Comparison of ENCODE assay signal across 8 mouse cellular contexts in the genomic region with DNA sequence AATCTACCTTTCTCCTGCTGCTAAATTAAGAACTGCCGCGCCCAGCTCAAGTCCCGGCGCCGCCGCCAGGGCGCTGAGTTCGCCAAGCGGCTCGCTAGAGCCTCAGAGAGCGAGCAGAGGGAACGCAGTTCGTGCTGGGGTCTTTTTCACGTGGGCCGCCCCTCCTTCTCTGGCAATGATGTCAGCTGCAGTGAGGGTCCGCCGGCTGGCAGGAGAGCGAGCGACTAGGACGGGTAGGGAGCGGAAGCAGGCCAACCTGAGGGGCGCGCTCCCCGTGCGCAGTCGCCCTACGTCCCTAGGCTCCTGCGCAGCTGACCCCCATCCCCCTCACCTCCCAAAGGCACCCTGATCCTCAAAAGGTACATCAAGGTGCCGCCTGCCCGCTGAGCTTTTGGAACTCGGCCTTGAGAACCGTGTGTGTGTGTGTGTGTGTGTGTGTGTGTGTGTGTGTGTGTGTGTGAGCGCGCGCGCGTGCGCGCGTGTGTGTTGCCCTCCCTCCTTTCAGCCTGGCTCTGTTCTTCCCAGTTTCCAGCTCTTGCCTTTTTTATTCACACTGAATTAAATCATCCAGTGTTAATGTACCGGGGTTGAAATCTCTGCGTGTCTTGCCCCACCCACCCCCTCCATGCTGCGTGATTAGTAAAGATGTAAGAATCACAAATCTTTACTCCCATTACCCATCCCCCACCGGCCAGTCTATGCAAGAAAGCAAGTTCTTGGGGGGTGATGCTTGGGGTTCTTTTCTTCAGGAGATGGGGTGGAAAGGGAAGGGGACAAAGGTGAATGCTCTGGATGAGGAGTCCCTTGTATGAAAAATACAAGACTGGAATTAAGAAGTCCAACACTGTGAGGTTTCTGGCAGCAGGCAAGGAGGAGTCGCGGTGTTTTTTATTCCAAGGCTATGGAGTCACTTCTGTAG. TPM values are rescaled to one million over a fixed set of nuclear protein-coding genes. Genes with fewer than 3 reads are reported as not detected.
DNase-seq lines count a peak whose midpoint lies in the region; ATAC-seq lines count a peak whose summit lies in the region.

No protein-coding gene starts in this region.

- peak overlapping the region; percentile 77 for H3K4me2 ChIP-seq in heart, embryonic 15.5 days
- peak overlapping the region; percentile 69 for H3K4me2 ChIP-seq in neural tube, embryonic 14.5 days (ENCODE audit: low read depth, low read length)

- H3K27ac ChIP-seq in heart, embryonic 15.5 days: peak overlapping the region; percentile 31; the same call in 1 of the 2 replicates
- H3K27ac ChIP-seq in neural tube, embryonic 14.5 days (ENCODE audit: low read depth, low read length): peak overlapping the region; percentile 10; the same call in 1 of the 2 replicates

- no peaks in the 10 kb centered on the region for H3K9me3 ChIP-seq in heart, embryonic 15.5 days (replicated peaks)
- no peaks in the 10 kb centered on the region for H3K9me3 ChIP-seq in neural tube, embryonic 14.5 days (ENCODE audit: control insufficient read depth, low read length)

- ATAC-seq in heart, embryonic 15.5 days (replicated peaks; ENCODE audit: insufficient number of reproducible peaks, insufficient read depth, low FRiP score, low read depth): peak; percentile 50
- peak; percentile 86 for ATAC-seq in neural tube, embryonic 14.5 days (ENCODE audit: low read depth)

- peak overlapping the region; percentile 63 for H3K4me3 ChIP-seq in heart, embryonic 15.5 days
- H3K4me3 ChIP-seq in neural tube, embryonic 14.5 days (ENCODE audit: low read depth, low read length): peak overlapping the region; percentile 43

- DNase-seq in layer of hippocampus, adult 11-12 months (ENCODE audit: low spot score): peak; percentile 20
- DNase-seq in layer of hippocampus, adult 9-10 months (ENCODE audit: low spot score): no peak
- DNase-seq in cerebellum, postnatal 25 days: peak; percentile 67 to 69
- DNase-seq in left cerebral cortex, postnatal 4 days: peak; percentile 56
- DNase-seq in ovary, adult 18-20 months (ENCODE audit: low spot score): no peak
- DNase-seq in urinary bladder, postnatal 36 days (ENCODE audit: low spot score in 2 of 2): no peak

- H3K27me3 ChIP-seq in heart, embryonic 15.5 days: no peaks in the 10 kb centered on the region
- no peaks in the 10 kb centered on the region for H3K27me3 ChIP-seq in neural tube, embryonic 14.5 days (ENCODE audit: control insufficient read depth, insufficient read depth, low read length)

- H3K4me1 ChIP-seq in heart, embryonic 15.5 days (replicated peaks): no peaks in the 10 kb centered on the region
- no peaks in the 10 kb centered on the region for H3K4me1 ChIP-seq in neural tube, embryonic 14.5 days (ENCODE audit: control insufficient read depth, insufficient read depth, low read length)

- 3% methylated on average over 36 of the region's 46 CpGs for WGBS in heart, embryonic 15.5 days
- 6% methylated on average over 34 of the region's 46 CpGs for WGBS in neural tube, embryonic 14.5 days

- peak overlapping the region; percentile 51 for H3K9ac ChIP-seq in heart, embryonic 15.5 days
- H3K9ac ChIP-seq in neural tube, embryonic 14.5 days (replicated peaks; ENCODE audit: low read depth, low read length): peak overlapping the region; percentile 39

- no peaks in the 10 kb centered on the region for H3K36me3 ChIP-seq in heart, embryonic 15.5 days
- H3K36me3 ChIP-seq in neural tube, embryonic 14.5 days (ENCODE audit: control insufficient read depth, insufficient read depth, low read length): no peaks in the 10 kb centered on the region

- intact Hi-C loops in left cerebral cortex, postnatal 4 days (cut with DNase I): loop anchor here (5.0 kb wide), 1 partner anchor 1874 kb away; no protein-coding TSS in a partner anchor

RNA-seq across cellular contexts. Expression of a gene that starts 3.0 kb away (rescaled TPM):
- polyA plus RNA-seq in heart, embryonic 15.5 days (2015; fragmentation: Nextera tagmentation; extraction: Ambion mirVana): 2.8 and 2.9 TPM in 2 replicates
- 10 to 100 TPM; 33.7 to 43.6 TPM for total RNA-seq in left cerebral cortex, postnatal 4 days (2021)
- polyA plus RNA-seq in neural tube, embryonic 14.5 days (2014; fragmentation: Nextera tagmentation; extraction: Ambion mirVana): 44.3 and 65.4 TPM in 2 replicates

RNA-seq across cellular contexts. Expression of a gene that starts 19.8 kb away (rescaled TPM):
- not detected in 2 replicates for polyA plus RNA-seq in heart, embryonic 15.5 days (2015; fragmentation: Nextera tagmentation; extraction: Ambion mirVana)
- not detected for total RNA-seq in left cerebral cortex, postnatal 4 days (2021)
- polyA plus RNA-seq in neural tube, embryonic 14.5 days (2014; fragmentation: Nextera tagmentation; extraction: Ambion mirVana): not detected in 2 replicates

Comparison
In these comparisons a context has a peak if more than half of its experiments do, and no peak if none do; other contexts are left out.
1. DNase-seq: peak in layer of hippocampus, adult 11-12 months (single experiment), cerebellum, postnatal 25 days (2 of 2) and left cerebral cortex, postnatal 4 days (single experiment); none in layer of hippocampus, adult 9-10 months (single experiment), ovary, adult 18-20 months (single experiment) and urinary bladder, postnatal 36 days (0 of 2).
2. RNA of a gene that starts 3.0 kb away (polyA plus RNA-seq): 44.3 to 65.4 TPM in neural tube, embryonic 14.5 days; 2.8 to 2.9 TPM in heart, embryonic 15.5 days; every median in the first group is over 10 times any median in the second.